Mouse (Mus musculus) bone marrow macrophage, adult 2 months (primary cell): ENCODE measurements at regions not wholly inside any gene's neighbourhood (a gene's known extent, or its start where the extent isn't known, plus 50 kb on each side); places are given as distances from the start of the nearest gene placed in this dataset.

Experiments
- CTCF ChIP-seq: IDR thresholded peaks from 2 replicates; pipeline ENCODE4 v1.5.1; 2012; ENCODE audit warnings: low read depth, mild to moderate bottlenecking, low read length, moderate library complexity
- POLR2A ChIP-seq: IDR thresholded peaks from 2 replicates; pipeline ENCODE4 v1.6.1; 2012; ENCODE audit warnings: mild to moderate bottlenecking, low read depth, low read length, borderline replicate concordance

GRCm38 (mm10) chr15:68512431-68512830, 2011.7 kb upstream of the Lrrc6 start:
- TF ChIP-seq POLR2A (no peak), CTCF (no peak)
